Mouse (Mus musculus) heart, adult 2 months (tissue): ENCODE results near the gene Sstr3.

Source experiments
- EP300 ChIP-seq: fragments of 200-500 bp; IDR thresholded peaks from 2 replicates; pipeline ENCODE4 v1.6.1; 2011; ENCODE audit warnings: low read depth, low read length, control low read depth; ENCODE audit not compliant: insufficient read depth
- POLR2A ChIP-seq: fragments of 200-500 bp; IDR thresholded peaks from 2 replicates; pipeline ENCODE4 v1.6.1; 2011; ENCODE audit warnings: mild to moderate bottlenecking, low read depth, low read length, control low read depth; ENCODE audit not compliant: insufficient read depth

- TF ChIP-seq EP300, result no peak
- TF ChIP-seq POLR2A, result no peak
Observed at GRCm38 (mm10) chr15:78515759-78516158, 28.7 kb downstream of the Sstr3 start.
